Mouse (Mus musculus) MEL (cell line): ENCODE results near the gene Fam43b.

ENCODE experiments used
- CHD1 ChIP-seq: IDR thresholded peaks from 2 replicates; pipeline ENCODE4 v1.6.1; 2012; ENCODE audit warnings: low read depth, mild to moderate bottlenecking, inconsistent platforms, low read length, improper control_type of control experiment
- CTCF ChIP-seq, 3 experiments: IDR thresholded peaks in 2 of 3; conservative IDR thresholded peaks in 1 of 3; 2 replicates each; pipeline ENCODE4 v1.5.1; 2011 to 2012; ENCODE audit warnings: low read length in 3 of 3, low read depth in 2 of 3, mild to moderate bottlenecking in 2 of 3, improper control_type of control experiment in 1 of 3, inconsistent platforms in 1 of 3, mixed read lengths in 1 of 3, moderate library complexity in 1 of 3; ENCODE audit not compliant: control insufficient read depth in 1 of 3, insufficient read depth in 1 of 3, poor library complexity in 1 of 3, severe bottlenecking in 1 of 3
- E2F4 ChIP-seq: IDR thresholded peaks from 2 replicates; pipeline ENCODE4 v1.6.1; 2011; ENCODE audit warnings: low read depth, low read length, improper control_type of control experiment, borderline replicate concordance
- ELF1 ChIP-seq: IDR thresholded peaks from 2 replicates; pipeline ENCODE4 v1.6.1; 2014; ENCODE audit warnings: low read depth, mild to moderate bottlenecking, inconsistent platforms, low read length, improper control_type of control experiment, moderate library complexity
- EP300 ChIP-seq, 2 experiments: IDR thresholded peaks; 2 replicates each; pipeline ENCODE4 v1.6.1; 2011; ENCODE audit warnings: improper control_type of control experiment in 2 of 2, low read length in 2 of 2, low read depth in 1 of 2, mild to moderate bottlenecking in 1 of 2
- KAT2A ChIP-seq: conservative IDR thresholded peaks from 2 replicates; pipeline ENCODE4 v1.6.1; 2012; ENCODE audit warnings: low read depth, low read length, improper control_type of control experiment, inconsistent platforms
- NELFE ChIP-seq: IDR thresholded peaks from 2 replicates; pipeline ENCODE4 v1.6.1; 2011; ENCODE audit warnings: low read depth, low read length, improper control_type of control experiment
- POLR2A ChIP-seq, 2 experiments: IDR thresholded peaks; 2 replicates each; pipeline ENCODE4 v1.6.1; 2011 to 2012; ENCODE audit warnings: low read length in 2 of 2, mild to moderate bottlenecking in 2 of 2, control low read depth in 1 of 2, improper control_type of control experiment in 1 of 2, low read depth in 1 of 2, moderate library complexity in 1 of 2; ENCODE audit not compliant: control insufficient read depth in 1 of 2, insufficient read depth in 1 of 2, poor library complexity in 1 of 2
- POLR2AphosphoS5 ChIP-seq: IDR thresholded peaks from 2 replicates; pipeline ENCODE4 v1.6.1; 2012; ENCODE audit warnings: low read depth, borderline replicate concordance, mild to moderate bottlenecking, inconsistent platforms, low read length, moderate library complexity, mixed read lengths
- SIN3A ChIP-seq: IDR thresholded peaks from 2 replicates; pipeline ENCODE4 v1.6.1; 2012; ENCODE audit warnings: low read length, improper control_type of control experiment, inconsistent platforms

DNA sequence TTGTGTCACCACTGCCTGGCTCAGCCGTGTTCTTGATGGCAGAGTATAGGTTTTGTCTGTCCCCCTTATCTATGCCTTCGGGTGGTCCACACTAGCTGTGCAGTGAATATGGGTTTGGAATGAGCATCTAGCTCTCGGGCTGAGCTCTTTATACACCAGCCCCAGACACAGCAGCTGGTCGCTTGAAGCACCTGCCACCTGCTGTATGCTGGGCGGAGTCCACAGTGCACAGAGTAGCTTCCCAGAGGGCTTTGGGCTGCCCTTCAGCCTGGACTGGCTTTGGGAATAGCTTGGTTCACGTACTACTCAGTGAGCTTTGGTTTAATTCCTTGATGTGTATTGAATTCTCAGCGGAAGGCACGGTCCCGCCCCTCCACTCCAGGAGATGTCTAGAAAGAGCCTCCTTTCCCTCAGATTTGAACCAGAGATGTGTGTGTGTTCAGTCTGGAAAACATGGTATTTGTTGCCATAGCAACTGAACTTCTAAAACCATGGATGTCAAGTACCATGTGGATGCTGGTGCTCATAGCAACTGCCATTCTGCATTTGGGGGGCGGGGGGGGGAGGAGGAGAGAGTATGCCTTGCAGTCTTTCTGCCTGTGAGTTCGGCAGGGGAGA, 22.1 kb upstream of the Fam43b start:
- TF ChIP-seq POLR2A (IDR thresholded peaks at IDR 0.05; ENCODE audit: control insufficient read depth in 1 of 2, insufficient read depth in 1 of 2, low read depth in 1 of 2, low read length in 2 of 2, poor library complexity in 1 of 2) (no peak), SIN3A (no peak), CTCF (IDR thresholded peaks at IDR 0.05 in 2 of 3, conservative IDR thresholded peaks at IDR 0.05 in 1 of 3; ENCODE audit: control insufficient read depth in 1 of 3, insufficient read depth in 1 of 3, low read depth in 2 of 3, low read length in 3 of 3, poor library complexity in 1 of 3, severe bottlenecking in 1 of 3) (no peak), KAT2A (no peak), EP300 (IDR thresholded peaks at IDR 0.05; ENCODE audit: low read depth in 1 of 2, low read length in 2 of 2) (no peak), E2F4 (no peak), CHD1 (no peak), NELFE (no peak), ELF1 (no peak), POLR2AphosphoS5 (no peak)
